26 mouse cellular contexts compared by ENCODE assay signal in the genomic region with DNA sequence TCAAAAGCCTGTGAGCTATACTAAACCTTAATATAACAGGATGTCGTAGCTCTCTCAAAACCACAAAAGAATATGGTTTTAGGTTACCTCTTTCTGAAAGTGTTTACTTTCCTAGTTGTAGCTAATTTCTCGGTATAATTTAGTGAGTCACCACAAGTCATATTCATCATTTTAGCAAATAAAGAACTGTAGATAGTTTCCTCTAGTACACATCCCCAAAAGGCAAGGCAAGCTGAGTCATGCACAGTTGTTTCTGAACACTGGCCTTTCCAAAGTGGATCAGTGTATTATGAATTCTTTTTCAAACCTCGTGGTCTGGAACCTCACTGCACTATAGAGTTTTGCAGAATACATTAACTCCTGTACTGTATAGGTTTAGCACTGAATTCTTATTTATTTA.
"Had no signal": no experiment of that assay in that cellular context is flagged by ENCODE, and none has a peak within 500 bp of the region (broad histone marks: within the 10 kb centered on the region; RNA-seq: fewer than 3 reads in every experiment).

No protein-coding gene starts in this region.

- H3K36me3 ChIP-seq: heart, embryonic 10.5 days; heart, embryonic 12.5 days; hindbrain, embryonic 10.5 days; hindbrain, embryonic 12.5 days; kidney, embryonic 15.5 days; limb, embryonic 13.5 days; limb, embryonic 15.5 days; liver, embryonic 12.5 days had no signal

- H3K4me2 ChIP-seq: heart, embryonic 12.5 days; hindbrain, embryonic 12.5 days; hindbrain, embryonic 14.5 days; kidney, embryonic 15.5 days; limb, embryonic 13.5 days; limb, embryonic 15.5 days; liver, embryonic 12.5 days had no signal

- H3K4me3 ChIP-seq: gastrocnemius, adult 2 months; heart, embryonic 10.5 days; heart, embryonic 12.5 days; hindbrain, embryonic 10.5 days; hindbrain, embryonic 12.5 days; kidney, embryonic 15.5 days; limb, embryonic 13.5 days; limb, embryonic 15.5 days; liver, embryonic 12.5 days had no signal

- H3K9ac ChIP-seq: heart, embryonic 12.5 days; hindbrain, embryonic 12.5 days; hindbrain, embryonic 14.5 days; kidney, embryonic 15.5 days; limb, embryonic 13.5 days; limb, embryonic 15.5 days; liver, embryonic 12.5 days had no signal

- DNase-seq: gastrocnemius, adult 2 months; gastrocnemius, postnatal 10 days; gastrocnemius, postnatal 25 days; heart, adult 18-20 months; heart, postnatal 10 days; heart, postnatal 4 days; kidney, adult 11 months; kidney, adult 2 months; kidney, adult 9 months; kidney, postnatal 14 days; kidney, postnatal 36 days; layer of hippocampus, adult 9-11 months; layer of hippocampus, postnatal 36 days; left cerebral cortex, postnatal 4 days had no signal

- H3K27ac ChIP-seq: gastrocnemius, adult 2 months; heart, embryonic 10.5 days; hindbrain, embryonic 10.5 days; hindbrain, embryonic 12.5 days; hindbrain, embryonic 14.5 days; kidney, embryonic 15.5 days; kidney, postnatal 0 days; limb, embryonic 13.5 days; limb, embryonic 15.5 days; liver, embryonic 12.5 days had no signal

- H3K27me3 ChIP-seq: heart, embryonic 12.5 days; hindbrain, embryonic 12.5 days; kidney, embryonic 15.5 days; limb, embryonic 13.5 days; limb, embryonic 15.5 days; liver, embryonic 12.5 days had no signal

- H3K4me1 ChIP-seq: heart, embryonic 10.5 days; heart, embryonic 12.5 days; hindbrain, embryonic 10.5 days; hindbrain, embryonic 12.5 days; kidney, embryonic 15.5 days; limb, embryonic 13.5 days; limb, embryonic 15.5 days; liver, embryonic 12.5 days had no signal

- H3K9me3 ChIP-seq: heart, embryonic 10.5 days; heart, embryonic 12.5 days; hindbrain, embryonic 10.5 days; hindbrain, embryonic 12.5 days; kidney, embryonic 15.5 days; limb, embryonic 13.5 days; limb, embryonic 15.5 days; liver, embryonic 12.5 days had no signal

- ATAC-seq: hindbrain, embryonic 16.5 days; intestine, embryonic 16.5 days; liver, embryonic 12.5 days had no signal
